Mouse (Mus musculus) liver, adult (tissue): ENCODE results near the gene Tex264.

Source experiments
- GATA4 ChIP-seq: IDR thresholded peaks from 2 replicates; pipeline ENCODE4 v1.6.1; 2014; ENCODE audit warnings: mild to moderate bottlenecking, low read length; ENCODE audit not compliant: insufficient replicate concordance

Gene Tex264

DNA sequence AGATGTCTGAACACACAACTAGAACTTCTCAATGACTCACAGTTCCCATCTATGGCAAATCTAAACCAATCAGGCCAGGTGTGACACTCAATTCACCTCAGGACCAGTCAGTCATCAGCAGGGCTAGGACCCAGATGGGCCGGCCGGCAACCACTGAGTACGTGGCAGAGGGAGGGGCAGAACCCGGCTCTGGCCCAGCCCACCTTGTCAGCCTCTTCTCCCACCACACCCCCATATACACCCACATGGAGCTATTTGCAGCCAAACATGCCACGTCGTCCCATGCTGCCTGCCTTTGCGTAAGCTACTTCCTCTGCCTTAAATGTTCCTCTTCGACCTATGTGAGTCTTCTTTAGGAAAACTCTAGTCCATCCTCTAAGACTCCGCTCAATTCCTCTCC, 9.8 kb downstream of the Tex264 start:
- TF ChIP-seq GATA4, result no peak

- TF ChIP-seq GATA4, result no peak
Observed at GRCm38 (mm10) chr9:106675480-106675879, 10.2 kb downstream of the Tex264 start.

GRCm38 (mm10) chr9:106673860-106674259, 11.9 kb downstream of the Tex264 start:
- TF ChIP-seq GATA4, result no peak

GRCm38 (mm10) chr9:106664856-106665255, 20.9 kb downstream of the Tex264 start:
- TF ChIP-seq GATA4, result no peak

- no peak for TF ChIP-seq GATA4
Observed at GRCm38 (mm10) chr9:106664433-106664832, 21.3 kb downstream of the Tex264 start.

- no peak for TF ChIP-seq GATA4
Observed at GRCm38 (mm10) chr9:106663200-106663599, 22.5 kb downstream of the Tex264 start.

DNA sequence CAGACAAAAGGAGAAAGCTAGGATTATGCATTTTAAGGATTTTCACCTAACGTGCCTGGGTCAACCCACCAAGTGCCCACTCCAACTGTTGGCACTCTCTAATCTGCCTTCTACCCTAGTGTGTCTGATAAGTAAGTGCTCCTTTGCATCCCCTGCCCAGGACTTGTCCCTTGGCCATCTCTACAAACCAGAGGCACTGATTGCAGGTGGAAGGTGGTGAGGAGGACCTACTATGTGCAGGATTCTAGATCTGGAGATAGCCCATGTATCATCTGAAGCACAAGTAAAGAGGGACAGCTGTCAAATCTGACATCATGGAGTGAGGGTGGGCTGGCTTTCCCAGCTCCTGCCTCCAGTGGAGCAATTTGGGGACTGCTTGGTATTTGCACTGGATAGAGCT, 25.8 kb downstream of the Tex264 start:
- no peak for TF ChIP-seq GATA4

GRCm38 (mm10) chr9:106659441-106659840, 26.3 kb downstream of the Tex264 start:
- no peak for TF ChIP-seq GATA4

DNA sequence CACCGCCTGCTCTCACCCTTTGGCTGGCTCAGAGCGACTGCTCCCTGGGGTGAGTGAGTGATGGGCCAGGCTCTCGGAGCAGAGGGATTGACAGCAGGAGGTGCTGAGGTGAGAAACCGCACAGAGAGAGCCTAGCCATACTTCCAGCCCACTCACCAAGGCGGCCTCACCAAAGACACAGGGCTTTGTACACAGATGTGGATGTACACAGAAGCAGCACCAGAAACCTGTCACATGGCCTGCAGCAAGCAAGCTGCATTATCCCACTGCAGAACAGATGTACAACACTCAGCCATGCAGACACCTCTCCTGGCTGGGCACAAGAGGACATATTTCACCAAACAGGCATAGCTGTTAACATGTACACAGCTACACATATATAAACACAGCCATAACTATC, 28.1 kb downstream of the Tex264 start:
- no peak for TF ChIP-seq GATA4

- no peak for TF ChIP-seq GATA4
Observed at GRCm38 (mm10) chr9:106656820-106657219, 28.9 kb downstream of the Tex264 start.

DNA sequence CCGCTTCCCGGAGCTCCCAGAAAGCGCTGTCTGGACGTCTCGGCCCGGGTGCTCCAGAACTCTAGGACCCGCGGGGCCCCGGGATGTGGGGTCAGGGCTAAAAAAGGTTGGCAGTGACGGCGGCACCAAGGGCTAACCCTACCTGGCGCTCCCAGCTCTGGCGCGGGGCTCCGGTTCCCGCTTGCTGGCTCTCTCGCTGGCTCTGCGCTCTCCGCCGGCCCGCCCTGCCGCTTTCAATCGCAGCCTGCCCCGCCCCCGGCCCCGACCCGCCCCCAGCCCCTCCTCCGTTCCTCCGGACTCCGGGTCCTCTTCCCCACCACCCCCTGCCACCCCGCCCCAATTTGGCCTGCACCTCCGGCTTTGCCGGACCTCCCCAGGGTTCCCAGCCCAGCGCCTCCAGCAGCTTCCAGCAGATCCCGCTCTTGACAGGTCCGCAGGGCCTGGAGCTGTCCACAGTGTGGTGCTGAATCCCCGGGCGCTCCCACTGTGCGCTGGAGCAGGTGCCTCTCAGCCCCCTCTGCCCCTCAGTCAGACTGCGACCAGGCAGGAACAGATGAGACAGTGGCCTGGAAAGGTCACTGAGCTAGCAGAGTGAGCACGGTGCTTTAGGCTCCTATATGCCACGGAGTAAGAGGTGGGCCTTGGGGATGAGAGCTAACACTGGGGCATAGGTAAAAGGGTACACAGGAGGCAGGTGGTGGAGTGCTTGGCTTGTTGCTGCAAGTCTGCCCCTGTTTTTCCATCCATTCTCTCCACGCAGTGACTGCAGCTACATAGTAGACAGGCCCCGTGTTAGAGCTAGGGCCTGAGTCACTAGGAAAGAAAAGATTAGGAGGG, 29.6 kb downstream of the Tex264 start, which contains the start of gene Grm2:
Gene Grm2 (minus strand): TSS at position 199 of the 837 bp plus-strand sequence.
- no peak for TF ChIP-seq GATA4

DNA sequence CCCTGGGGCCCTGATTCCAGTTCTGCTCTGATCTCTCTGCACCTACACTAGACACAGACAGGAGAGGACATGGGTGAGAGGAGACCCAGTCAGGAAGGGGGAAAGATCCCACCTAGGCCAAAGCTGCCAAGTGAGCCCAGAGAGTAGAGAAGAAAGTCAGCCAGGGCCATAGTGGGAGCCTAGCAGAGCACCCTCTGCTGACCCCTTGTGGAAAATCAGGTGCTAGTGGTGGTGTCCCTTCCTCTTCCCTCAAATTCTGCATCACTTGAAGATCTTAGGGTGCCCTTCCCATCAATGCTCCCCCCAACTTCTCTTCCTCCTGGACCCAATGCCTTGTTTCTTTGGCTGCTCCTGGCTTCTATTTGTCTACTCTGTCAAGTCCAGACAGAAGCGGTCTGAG, 33.0 kb downstream of the Tex264 start:
- no peak for TF ChIP-seq GATA4

GRCm38 (mm10) chr9:106647226-106647625, 38.5 kb downstream of the Tex264 start:
- no peak for TF ChIP-seq GATA4

DNA sequence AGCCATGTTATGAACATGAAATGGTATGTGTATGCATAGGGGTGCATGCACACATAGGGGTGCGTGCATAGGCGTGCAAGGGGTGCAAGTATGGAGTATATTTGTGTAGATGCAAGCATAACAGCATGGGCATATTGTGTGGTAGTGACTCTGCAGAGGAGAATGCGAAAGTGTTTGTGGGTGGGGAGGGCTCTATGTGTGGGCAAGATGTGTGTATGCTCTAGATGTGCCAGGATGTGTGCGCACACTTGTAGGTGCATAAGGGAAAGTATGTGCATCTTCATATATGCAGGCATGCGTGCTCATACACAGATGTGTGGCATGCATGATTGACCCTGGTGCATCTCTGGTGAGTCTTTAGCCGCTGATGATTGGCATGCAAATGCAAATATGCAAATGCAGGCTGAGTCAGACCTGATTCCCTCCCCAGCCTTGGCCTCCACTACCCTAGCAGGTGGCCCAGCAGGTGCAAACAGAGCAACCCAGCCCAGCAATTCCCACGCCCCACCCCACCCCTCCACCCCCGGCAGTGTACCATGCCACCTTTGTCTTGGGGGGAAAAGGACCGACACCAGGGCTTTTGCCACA, 39.9 kb downstream of the Tex264 start:
- TF ChIP-seq GATA4, result no peak

- no peak for TF ChIP-seq GATA4
Observed at GRCm38 (mm10) chr9:106643787-106644186, 41.9 kb downstream of the Tex264 start.

- no peak for TF ChIP-seq GATA4
Observed at GRCm38 (mm10) chr9:106643128-106643527, 42.6 kb downstream of the Tex264 start.

GRCm38 (mm10) chr9:106641346-106641745, 44.4 kb downstream of the Tex264 start:
- TF ChIP-seq GATA4, result no peak

- no peak for TF ChIP-seq GATA4
Observed at GRCm38 (mm10) chr9:106638154-106638553, 47.6 kb downstream of the Tex264 start.
